Mouse (Mus musculus) gastrocnemius, postnatal 36 days (tissue): ENCODE measurements around the gene Sox1. TPM values are rescaled to one million over a fixed set of nuclear protein-coding genes. Genes with fewer than 3 reads are reported as not detected.

Source experiments
- DNase-seq, 2 experiments: peaks; one replicate each; pipeline ENCODE4 v3.0.0; 2022
- intact Hi-C: fragments of 180-260 bp; cut with DNase I; formaldehyde crosslinking; loops from one replicate; pipeline ENCODE4 v1.15.1; 2025
- long read RNA-seq, 2 experiments: library from polyadenylated mRNA; stranded (forward); transcript quantifications; one replicate each; pipeline ENCODE4 v2.0.0; 2021
- total RNA-seq, 2 experiments: library from RNA; stranded (reverse); gene quantifications; 2 replicates each; pipeline ENCODE4 v1.2.3; 2021

Gene Sox1
- total RNA-seq = not detected
- long read RNA-seq, experiment 1 = 0 reads
- long read RNA-seq, experiment 2 = 0 reads

DNA sequence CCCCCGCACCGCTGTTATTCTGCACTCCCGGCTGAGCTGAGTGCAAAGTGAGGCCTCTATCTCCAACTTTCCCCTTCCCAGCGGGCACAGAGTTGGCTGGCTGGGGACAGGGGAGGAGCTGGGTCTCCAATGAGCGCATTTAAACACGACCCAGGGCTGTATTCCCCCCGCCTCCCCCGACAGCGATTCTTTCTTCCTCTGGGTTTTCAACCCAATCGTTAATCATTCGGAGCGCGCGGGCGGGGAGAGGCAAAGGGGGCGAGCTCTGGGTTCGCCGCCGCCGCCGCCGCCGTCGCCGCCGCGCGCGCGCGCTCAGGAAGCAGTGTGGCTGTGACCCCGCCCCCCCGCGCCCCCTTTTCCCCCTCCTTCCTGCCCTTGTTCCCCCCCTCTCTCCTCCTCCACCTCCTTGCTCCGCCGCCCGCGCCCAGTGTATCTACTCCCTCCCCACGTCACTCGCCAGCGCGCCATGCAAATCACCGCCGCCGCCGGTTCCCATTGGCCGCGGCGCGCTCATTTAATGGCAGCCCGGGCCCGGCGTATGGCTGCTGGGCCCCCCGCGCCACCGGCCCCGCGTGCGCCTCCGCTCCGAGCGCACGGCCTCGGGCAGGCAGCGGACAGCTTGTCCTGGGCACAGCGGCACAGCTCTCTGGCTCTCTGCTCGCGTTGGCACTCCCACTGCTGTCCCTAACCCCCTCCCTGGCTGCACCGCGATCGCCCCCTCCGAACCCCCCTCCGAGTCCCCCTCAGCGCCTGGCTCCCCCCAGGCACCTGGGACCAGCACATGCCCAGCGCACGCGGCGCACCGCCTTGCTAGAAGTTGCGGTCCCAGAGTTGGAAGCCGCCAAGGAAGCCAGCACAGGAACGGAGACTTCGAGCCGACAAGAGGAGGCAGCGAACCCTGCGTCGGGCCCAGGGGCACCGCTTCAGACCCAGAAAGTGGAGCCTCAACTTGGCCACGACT is at the start of gene Sox1:
Gene Sox1 (plus strand): TSS at position 225 of the 961 bp plus-strand sequence.
- intact Hi-C loops = no loop called here
- DNase-seq = no peak

DNA sequence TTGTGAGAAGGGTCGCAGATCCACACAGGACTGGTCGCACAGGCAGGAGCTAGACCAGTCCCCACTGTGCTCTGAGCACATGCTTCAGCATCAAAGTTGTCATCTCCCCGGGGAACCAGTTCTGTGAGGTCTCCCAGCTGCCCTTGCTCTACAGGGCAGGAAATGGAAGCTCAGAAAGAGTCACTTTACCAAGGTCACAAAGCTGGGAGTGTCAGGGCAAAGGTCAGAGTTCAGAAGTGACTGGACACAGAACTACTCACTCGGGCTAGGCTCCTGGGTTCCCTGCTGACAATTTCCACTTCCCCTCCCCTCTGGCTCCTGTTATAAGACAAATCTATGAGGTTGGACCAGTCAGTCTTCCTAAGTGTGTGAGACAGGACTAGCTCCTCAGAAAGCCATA is 49.2 kb upstream of the Sox1 start:
- intact Hi-C loops = no loop called here
- no peak for DNase-seq

DNA sequence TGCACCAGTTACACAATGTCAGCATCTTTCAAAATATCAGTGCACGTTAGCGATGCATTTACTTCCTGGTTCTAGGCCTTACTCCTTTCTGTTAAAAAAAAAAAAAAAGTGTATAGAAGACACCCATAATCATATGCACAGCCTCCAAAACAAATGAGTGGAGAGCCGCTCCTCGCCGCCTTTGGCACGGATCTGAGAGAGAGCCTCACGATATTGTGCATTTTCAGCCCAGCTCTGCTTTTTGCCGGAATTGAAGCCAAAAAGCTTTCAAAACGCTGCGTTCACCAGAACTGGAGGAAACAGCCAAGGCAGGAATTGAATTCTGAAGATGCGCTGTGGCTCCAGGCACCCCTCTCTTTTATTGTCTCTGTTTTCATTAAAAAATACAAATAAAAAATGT is 48.2 kb upstream of the Sox1 start:
- no peak for DNase-seq
- intact Hi-C loops = no loop called here

DNA sequence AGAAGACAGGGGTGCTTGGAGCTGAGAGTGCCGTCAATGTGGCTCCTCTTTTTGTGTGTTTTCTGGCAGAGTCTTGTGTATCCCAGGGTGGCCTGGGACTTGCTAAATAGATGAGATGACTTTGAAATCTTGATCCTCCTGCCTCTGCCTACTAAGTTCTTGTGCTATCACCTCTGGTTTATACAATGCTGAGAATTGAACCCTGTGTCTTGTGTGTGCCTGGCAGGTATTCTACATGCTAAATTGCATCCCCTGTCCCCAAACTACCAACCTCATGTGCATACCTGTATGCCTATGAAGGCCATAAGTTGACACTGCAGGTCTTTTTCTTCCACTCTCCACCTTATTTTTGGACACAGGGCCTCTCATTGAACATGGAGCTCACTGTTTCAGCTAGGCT is 46.8 kb upstream of the Sox1 start:
- DNase-seq = no peak
- intact Hi-C loops = no loop called here

DNA sequence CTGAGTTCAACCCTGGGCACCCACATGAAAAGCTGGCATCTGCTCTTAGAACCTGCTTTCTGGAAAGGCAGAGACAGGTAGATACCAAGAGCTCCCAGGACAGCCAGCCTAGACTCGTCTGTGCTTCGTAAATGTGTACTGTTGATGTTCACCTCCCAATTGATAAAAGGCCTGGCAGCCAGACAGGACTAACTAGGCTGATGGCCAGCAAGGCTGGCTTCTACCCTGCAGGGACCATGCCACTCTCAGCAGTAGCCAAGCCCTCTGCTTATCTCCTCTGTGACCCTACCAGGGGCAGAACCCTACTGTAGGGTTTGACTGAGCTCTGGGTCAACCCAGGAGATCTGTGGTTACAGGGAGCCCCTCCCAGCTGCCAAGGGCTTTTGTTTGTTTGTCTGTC is 45.5 kb upstream of the Sox1 start:
- intact Hi-C loops = no loop called here
- DNase-seq = no peak

DNA sequence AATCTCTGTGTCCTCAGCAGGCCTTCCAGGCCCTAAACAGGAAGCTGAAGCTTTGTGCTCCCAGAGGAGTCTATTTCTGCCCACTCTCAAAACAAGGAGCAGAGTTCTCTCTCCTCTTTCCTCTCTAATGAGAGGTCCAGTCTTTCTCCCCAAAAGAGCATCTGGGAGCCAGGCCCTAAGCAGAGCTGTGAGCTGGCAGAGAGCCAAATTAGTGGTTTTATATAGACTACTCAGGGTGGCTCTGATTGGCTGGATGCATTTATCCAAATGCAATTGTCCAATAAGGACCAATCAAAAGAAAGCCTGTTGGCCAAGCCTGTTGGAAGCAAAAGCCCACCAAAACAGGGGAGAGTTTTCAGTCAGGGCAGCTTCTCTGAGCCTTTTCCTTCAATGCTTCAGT is 44.0 kb upstream of the Sox1 start:
- DNase-seq = no peak
- intact Hi-C loops = no loop called here

DNA sequence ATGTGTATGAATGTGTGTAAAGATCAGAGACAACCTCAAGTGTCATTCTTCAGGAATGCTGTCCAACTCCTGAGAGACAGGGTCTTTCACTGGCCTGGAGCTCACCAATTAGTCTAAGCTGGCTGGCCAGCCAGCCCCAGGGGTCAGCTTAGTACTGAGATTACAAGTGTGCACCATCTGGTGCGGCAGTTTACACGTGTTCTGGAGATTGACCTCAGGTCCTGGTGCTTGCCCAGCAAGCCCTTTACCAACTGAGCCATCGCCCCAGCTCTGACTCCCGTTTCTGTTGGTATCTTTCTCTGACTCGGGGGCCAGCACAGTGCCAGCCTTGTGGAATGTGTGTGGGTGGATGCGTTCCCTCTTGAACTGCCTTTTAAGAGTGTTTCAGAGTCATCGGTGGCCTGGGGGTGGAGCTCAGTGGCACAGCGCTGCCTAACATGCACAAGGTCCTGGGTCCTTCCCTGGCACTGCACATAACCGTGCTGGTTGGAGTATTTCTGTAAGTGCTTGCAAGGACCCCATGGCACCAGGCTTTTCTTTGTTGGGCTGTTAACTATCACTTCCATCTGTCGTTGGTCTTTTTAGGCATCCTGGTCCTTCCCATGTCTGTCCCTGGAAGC is 40.6 kb upstream of the Sox1 start:
- intact Hi-C loops = no loop called here
- DNase-seq = no peak

DNA sequence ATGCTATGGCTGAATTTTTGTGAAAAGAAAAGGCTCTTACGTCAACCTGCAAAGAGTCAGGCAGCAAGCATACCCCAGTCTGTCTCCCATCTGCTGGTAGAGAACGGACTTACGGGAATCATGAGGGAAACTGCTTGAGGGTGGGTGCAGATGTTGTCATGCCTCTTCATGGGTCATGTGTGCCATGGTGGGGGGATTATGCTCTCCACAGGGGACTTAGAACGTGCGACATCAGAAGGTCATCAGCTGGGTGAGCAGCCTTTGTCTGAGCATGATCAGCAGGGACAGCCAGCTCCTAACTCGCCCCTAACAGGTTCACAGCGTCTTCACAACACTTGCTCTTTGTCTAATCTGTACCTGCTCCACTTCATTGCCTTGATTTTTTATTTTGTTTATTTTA is 26.9 kb upstream of the Sox1 start:
- DNase-seq = no peak
- intact Hi-C loops = no loop called here

DNA sequence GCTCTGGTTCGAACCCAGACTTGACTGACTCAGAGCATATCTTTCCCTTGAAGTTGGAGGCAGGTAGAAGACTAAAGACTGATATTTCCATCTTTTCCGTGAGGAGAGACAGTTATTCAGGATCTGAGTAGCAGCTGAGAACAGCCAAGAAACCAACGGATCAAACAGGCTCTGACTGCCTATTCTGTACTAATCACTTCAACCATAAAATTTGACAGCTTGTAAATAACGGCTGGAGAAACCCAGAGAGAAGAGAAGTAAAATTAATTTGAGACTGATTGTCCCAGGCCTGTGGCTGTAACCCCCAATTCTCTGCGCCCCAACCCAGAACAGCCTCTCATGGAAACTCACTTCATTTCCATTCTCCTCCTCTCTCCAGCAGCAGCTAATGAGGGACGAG is 26.2 kb upstream of the Sox1 start:
- intact Hi-C loops = no loop called here
- no peak for DNase-seq

DNA sequence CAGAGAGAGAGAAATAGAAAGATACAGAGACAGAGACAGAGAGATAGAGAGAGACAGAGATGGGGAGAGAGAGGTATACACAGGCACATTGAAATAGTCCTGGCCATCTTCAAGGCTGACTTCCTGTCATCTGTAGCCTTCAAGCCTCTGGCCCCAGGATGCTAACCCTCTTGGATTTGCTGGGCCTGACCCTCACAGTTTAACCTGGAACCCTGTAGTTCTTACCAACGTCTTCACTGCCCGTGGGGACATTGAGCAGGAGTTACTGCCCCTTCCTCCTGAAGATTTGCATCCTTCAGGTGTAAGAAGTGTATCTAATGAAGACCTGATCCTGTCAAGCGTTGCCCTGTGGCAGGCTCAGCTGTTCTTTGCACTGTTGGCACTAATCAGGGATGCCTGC is 14.0 kb upstream of the Sox1 start:
- intact Hi-C loops = no loop called here
- no peak for DNase-seq

DNA sequence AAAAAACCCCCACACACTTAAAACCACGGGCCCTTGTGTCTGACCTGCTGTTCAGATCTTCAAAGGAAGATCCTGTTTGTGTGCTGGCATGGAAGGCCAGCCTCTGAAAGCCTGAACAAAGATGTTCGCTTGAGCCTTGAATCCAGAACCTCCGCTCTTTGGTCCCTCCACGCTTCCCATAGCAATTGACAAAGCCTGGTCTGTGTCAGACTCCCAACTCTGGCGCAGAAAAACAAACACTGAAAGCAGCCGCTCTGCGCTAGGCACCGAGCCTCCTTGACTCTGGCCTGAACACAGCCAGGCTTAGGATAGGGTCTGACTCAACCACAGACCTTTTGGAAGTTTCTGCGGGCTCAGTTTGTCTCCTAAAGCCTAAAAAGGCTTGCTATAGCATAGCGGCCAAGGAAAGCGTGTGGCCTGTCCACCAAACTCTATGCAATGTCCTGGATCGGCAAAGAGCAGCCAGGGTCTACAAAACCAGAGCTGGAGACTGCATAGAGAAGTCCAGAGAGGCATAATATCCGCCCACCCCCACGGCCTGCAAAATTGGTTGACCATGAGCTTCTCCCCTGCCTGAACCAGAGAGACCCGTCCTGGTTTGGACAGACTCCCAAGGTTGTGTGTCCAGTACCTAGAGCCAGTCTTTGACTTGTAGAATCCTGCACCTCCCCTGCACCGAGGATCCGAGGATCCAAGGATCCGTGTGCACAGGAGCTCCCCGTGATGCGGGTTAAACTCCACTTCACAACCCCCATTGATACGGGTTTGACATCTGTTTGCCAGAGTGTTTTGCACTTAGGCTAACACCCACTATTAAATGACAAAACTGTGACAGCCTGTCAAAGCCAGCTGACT is 12.2 kb upstream of the Sox1 start:
- no peak for DNase-seq
- intact Hi-C loops = no loop called here

DNA sequence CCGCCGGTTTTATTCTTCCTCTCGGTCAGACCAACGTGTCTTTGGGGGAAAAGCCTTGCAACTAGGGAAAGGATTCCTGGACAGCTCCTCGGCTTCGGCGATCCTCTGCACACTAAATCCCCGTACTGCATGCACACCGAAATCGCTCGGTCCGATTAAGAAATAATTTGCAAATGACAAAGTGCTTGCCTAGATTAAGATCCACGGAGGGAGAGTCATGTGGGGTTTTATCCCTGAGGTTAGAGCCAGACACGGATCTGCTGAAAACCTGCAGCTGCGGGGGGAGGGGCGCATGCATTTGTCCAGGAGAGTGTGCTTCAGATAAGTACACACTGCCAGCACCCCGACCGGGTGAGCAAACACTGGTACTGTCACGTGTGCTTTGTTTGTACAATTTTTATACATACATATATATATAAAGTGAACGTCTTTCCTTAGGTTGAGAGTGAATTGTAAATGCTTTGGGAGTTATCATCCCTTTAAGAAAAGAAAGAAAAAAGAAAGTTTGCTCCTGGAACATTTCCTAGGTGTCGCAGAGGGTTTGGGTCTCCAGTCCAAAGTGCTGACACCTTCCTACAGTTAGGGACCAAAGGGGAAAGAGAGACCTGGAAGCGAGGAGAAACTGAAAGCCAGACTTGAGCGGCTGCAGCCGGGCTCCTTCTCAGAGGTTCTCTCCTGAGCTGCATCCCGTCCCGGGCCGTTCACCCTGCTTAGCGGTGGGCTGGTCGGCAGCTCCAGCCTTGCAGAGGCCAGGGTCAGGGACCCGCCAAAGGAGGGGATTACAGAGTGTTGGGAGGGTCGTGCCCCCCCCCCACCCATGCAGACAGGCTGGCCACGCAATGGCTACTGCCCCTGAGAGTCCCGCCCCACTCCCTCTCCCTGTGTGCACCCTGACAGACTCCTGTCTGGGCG is 10.9 kb upstream of the Sox1 start:
- DNase-seq = no peak
- intact Hi-C loops = no loop called here

DNA sequence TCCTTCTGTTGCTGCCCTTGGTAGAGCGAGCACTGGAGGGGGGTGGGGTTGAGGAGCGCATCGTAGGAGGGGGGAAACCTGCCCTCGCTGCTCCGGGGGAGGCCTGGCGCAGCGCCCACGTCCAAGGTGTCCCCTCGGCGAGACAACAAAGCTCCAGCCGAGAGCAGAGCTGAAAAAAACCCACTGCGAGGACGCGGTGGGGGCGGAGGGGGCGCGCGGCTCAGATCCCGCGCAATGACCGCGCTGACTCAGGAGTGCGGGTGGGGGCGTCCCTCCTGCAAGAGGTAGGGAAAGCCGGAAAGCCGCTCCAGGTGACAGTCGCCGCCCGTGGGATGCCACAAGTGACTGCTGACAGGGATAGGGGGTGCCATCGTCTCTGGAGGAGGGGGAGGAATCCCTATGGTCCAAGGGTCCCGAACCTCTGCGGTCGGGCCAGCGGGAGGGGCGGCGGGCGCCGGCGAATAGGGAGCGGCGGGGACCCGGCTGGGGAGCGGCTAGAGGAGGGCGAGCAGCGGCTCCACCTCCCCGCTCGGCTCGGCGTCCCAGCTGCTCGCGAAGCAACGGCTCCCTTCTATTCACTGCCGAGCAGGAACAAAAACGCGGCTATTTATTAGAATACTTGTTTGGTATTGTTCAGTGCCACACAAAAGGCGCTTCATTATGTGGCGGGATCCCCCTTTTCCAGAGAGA is 10.0 kb upstream of the Sox1 start:
- intact Hi-C loops = no loop called here
- no peak for DNase-seq

DNA sequence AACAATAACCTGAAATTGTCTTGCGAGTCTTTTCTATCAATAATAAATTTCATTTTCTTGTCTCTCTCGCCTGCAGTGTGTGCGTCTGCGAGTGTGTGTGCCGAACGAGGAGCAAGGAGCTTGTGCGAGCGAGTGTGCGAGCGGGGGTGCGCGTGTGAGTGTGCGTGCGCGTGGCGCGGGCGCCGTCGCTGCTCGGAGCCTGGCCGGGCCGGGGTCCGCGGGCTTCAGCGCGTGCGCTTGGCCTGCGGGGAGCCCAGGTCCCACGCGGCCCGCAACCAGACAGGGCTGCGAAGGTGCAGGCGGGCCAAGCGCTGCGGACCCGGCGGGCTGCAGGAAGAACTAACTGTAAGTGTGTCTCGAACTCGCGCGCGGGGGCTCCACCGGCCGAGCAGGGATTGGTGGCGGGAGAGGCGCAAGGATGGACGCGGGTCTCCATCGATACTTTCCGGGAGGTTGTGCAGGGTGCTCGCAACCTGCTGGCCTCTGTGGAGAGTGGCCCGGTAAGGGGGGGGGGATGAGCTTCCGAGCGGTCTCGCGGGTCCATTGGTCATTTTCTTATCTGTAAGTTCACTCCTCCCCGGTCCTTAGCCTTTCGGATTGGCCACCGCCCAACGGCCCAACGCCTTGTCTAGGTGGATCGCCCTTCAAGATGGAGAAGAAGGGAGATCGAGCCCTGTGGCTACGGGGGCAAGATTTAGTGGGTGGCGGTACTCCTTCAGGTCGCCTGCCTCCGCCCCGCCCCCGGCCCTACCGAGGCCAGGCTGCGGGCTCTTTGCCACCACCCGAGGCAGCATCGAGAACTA is 9.2 kb upstream of the Sox1 start:
- intact Hi-C loops = loop anchor here (1.0 kb wide), 1 partner anchor 11 kb away; no protein-coding TSS in a partner anchor
- DNase-seq = no peak

DNA sequence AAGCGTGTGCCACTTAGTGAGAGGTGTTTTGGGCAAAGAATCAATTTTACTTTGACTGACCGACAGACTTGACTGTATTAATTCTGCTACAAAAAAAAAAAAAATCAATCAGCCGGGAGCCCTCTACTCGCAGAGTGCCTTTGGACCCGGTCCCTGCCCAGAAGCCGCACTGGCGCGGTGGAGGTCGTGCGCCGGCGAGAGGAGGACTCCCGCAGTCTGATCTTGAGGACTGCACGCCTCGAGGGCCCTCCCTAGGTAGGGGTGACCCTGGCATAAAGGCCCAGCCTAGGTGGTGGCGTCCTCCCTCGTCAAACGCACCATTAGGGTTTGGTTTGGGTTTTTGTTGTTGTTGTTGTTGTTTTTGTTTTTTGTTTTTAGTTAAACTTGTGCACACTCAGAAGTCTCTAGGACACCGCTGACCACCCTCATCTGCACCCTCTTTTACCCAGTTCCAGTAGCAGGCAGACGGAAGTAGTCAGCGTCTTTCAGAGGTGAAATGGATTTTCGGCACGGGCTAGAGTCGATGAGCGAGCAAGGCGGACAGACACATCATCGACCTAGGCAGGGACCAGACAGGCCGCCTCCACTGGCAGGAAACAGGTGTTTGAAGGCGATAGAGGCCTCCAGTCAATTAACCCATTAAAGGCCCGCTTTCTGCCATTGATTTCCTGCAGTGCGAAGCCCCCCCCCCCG is 8.4 kb upstream of the Sox1 start:
- DNase-seq = no peak
- intact Hi-C loops = loop anchor here (1.0 kb wide), 1 partner anchor 11 kb away; no protein-coding TSS in a partner anchor

DNA sequence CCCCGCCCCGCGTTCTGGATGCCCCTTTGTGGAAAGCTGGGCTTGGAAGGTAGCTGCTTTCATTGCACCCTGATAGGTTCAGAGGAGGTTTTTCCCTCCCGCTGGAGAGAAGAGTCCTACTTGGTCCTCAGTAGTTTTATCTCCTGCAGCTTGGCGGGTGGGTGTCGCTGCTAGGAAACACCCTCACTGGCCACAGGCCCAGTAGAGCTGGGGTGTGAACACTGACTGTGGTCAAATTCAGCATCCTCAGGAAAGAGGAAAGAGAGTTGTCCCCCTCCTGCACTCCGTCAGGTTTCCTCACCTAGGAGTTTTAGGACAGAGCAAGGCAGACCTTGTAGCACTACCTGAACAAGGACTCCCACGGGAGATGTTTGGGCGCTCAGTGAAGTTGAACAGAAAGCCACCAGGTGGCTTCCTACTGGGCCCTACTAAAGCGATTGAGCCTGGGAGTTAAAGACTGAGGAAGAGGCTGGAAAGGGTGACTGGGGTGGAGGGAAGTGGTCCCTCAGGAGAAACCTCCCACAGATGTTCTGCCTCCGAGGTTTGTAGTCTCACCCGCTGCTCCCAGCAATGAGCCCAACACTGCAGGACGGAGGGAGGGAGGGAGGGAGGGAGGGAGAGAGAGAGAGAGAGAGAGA is 7.8 kb upstream of the Sox1 start:
- intact Hi-C loops = no loop called here
- no peak for DNase-seq

DNA sequence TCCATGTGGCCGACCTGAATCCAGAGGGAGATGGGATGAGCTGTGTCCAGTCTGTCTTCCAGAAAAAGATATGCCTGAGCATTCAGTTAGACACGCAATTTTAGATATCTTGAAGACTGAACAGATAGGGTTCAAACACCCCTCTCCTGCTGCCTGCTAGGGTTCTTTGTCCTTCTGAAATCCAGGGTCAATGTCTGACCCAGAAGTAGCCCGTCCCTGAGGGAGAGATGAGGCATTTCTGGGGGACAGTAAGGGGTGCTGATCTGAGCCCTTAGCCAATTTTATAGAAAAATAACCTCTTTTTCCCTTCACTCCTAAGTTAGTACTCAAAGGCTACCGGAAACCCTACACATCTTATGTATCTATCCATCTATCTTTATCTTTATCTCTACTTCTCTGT is 7.2 kb upstream of the Sox1 start:
- intact Hi-C loops = no loop called here

More for the DNA sequence above, 7.2 kb upstream of the Sox1 start:
- no peak for DNase-seq
